Mouse (Mus musculus) heart, postnatal 0 days (tissue): ENCODE results near the gene Mrpl20.

Experiments used
- CTCF ChIP-seq: IDR thresholded peaks from 2 replicates; pipeline ENCODE4 v1.5.1; 2016; ENCODE audit warnings: antibody characterized with exemption, control low read depth, low read depth
- EP300 ChIP-seq: IDR thresholded peaks from 2 replicates; pipeline ENCODE4 v1.6.1; 2016; ENCODE audit warnings: antibody characterized with exemption, low read depth

GRCm38 (mm10) chr4:155848434-155849095 lies 45.9 kb downstream of the Mrpl20 start:
- TF ChIP-seq CTCF, result no peak
- no peak for TF ChIP-seq EP300
